Mouse (Mus musculus) heart, adult 2 months (tissue): Measurements from ENCODE around the gene Slc25a23.
"Not testable (repeated sequence)": the region's sequence is repeated elsewhere in the genome, so short reads cannot be mapped to it uniquely, and the experiment has no call there.

ENCODE experiments used
- CTCF ChIP-seq: fragments of 200-600 bp; IDR thresholded peaks from 2 replicates; pipeline ENCODE4 v1.8.1; 2022; ENCODE audit warnings: antibody characterized with exemption, mild to moderate bottlenecking, moderate library complexity
- POLR2A ChIP-seq: fragments of 200-500 bp; IDR thresholded peaks from 2 replicates; pipeline ENCODE4 v1.6.1; 2011; ENCODE audit warnings: mild to moderate bottlenecking, low read depth, low read length, control low read depth; ENCODE audit not compliant: insufficient read depth

GRCm38 (mm10) chr17:57051679-57052078 is 8.0 kb downstream of the Slc25a23 start:
- TF ChIP-seq CTCF = peak; percentile 36
- not testable (repeated sequence) for TF ChIP-seq POLR2A
